Mouse (Mus musculus) neural tube, embryonic 14.5 days (tissue): ENCODE measurements at regions not wholly inside any gene's neighbourhood (a gene's known extent, or its start where the extent isn't known, plus 50 kb on each side); places are given as distances from the start of the nearest gene placed in this dataset.

ENCODE experiments used
- ATAC-seq: fragments of 200-750 bp; cut with Nextera tagmentation; 2 replicates; pipeline ENCODE4 v1.8.0; 2017; ENCODE audit warnings: low read depth, mild to moderate bottlenecking, moderate TSS enrichment, moderate library complexity
- H3K27ac ChIP-seq: fragments of 300-500 bp; sonication (generic); 2 replicates; pipeline ENCODE4 v1.5.1; 2014; ENCODE audit warnings: low read depth, mild to moderate bottlenecking, control low read depth, low read length, moderate library complexity, mixed read lengths
- H3K27me3 ChIP-seq: fragments of 300-500 bp; sonication (generic); 2 replicates; pipeline ENCODE4 v1.6.1; 2014; ENCODE audit warnings: low read length; ENCODE audit not compliant: control insufficient read depth, insufficient read depth
- H3K36me3 ChIP-seq: fragments of 300-500 bp; sonication (generic); 2 replicates; pipeline ENCODE4 v1.6.1; 2014; ENCODE audit warnings: low read length, mixed read lengths; ENCODE audit not compliant: control insufficient read depth, insufficient read depth
- H3K4me1 ChIP-seq: fragments of 300-500 bp; sonication (generic); 2 replicates; pipeline ENCODE4 v1.6.1; 2014; ENCODE audit warnings: low read length; ENCODE audit not compliant: control insufficient read depth, insufficient read depth
- H3K4me2 ChIP-seq: fragments of 300-500 bp; sonication (generic); 2 replicates; pipeline ENCODE4 v1.6.1; 2014; ENCODE audit warnings: mild to moderate bottlenecking, low read depth, low read length, control low read depth
- H3K4me3 ChIP-seq: fragments of 300-500 bp; sonication (generic); 2 replicates; pipeline ENCODE4 v1.5.1; 2014; ENCODE audit warnings: low read depth, low read length, control low read depth, mixed read lengths
- H3K9ac ChIP-seq: fragments of 300-500 bp; sonication (generic); replicated peaks from 2 replicates; pipeline ENCODE4 v1.6.1; 2014; ENCODE audit warnings: low read depth, mild to moderate bottlenecking, control low read depth, low read length, mixed read lengths
- H3K9me3 ChIP-seq: fragments of 300-500 bp; sonication (generic); 2 replicates; pipeline ENCODE4 v1.6.1; 2016; ENCODE audit warnings: low read length; ENCODE audit not compliant: control insufficient read depth
- WGBS: fragments of 180-500 bp; shearing (Covaris S2); extraction: QIAGEN DNeasy Blood & Tissue Kit; methylation state at CpG from one replicate; pipeline ENCODE4 v1.1.7; 2014; 5-methylcytosine and 5-hydroxymethylcytosine counted together

DNA sequence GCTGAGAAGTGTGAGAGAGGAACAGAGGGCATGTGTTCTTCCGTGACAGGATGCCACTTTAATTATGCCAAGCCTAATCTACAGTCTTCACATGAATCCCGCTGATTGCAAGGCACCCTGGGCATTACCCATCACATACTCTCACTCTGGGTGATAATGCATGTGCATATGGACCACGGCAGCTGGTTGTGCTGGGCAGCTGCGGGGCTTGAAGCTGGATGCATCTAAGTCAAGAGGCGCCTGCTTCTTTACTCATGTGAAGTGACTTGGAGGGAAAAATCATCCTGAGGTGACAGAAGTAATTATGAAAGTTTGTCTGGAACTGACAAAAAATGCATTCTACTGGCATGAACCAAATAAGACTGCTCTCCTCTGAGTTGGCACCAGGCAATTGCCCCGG lies 311.2 kb downstream of the Icos start:
- H3K36me3 ChIP-seq, result no peaks in the 10 kb centered on the region
- H3K9ac ChIP-seq, result no peak overlapping the region
- ATAC-seq, result no peak
- no peaks in the 10 kb centered on the region for H3K9me3 ChIP-seq
- no peaks in the 10 kb centered on the region for H3K4me1 ChIP-seq
- WGBS, result 79% methylated on average over 6 of the region's 6 CpGs
- no peak overlapping the region for H3K4me3 ChIP-seq
- H3K27ac ChIP-seq, result no peak overlapping the region
- no peak overlapping the region for H3K4me2 ChIP-seq
- no peaks in the 10 kb centered on the region for H3K27me3 ChIP-seq

DNA sequence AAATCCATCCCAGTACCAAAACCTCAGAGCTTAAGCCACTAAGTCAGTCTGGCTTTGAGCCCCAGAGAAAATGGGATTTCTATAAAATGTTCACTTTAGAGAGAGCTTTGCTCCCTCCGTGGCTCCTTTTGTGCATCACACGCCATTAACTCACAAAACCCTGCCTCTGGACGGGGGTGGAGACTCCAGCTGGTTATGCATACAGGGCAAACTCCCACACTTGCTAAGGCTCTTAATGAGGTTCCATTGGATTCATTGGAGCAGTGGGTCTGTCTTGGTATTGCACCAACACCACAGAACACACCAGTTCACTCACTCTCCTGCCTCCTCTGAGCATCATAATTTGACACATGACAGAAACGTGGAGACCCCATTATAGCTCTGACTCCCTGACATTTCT lies 311.8 kb downstream of the Icos start:
- H3K4me2 ChIP-seq, result no peak overlapping the region
- no peaks in the 10 kb centered on the region for H3K4me1 ChIP-seq
- no peaks in the 10 kb centered on the region for H3K36me3 ChIP-seq
- H3K27me3 ChIP-seq, result no peaks in the 10 kb centered on the region
- no peaks in the 10 kb centered on the region for H3K9me3 ChIP-seq
- H3K9ac ChIP-seq, result no peak overlapping the region
- no peak overlapping the region for H3K4me3 ChIP-seq
- no peak for ATAC-seq
- WGBS, result 48% methylated on average over 4 of the region's 4 CpGs
- H3K27ac ChIP-seq, result no peak overlapping the region

- H3K9ac ChIP-seq, result no peak overlapping the region
- no peak overlapping the region for H3K4me2 ChIP-seq
- H3K4me1 ChIP-seq, result peaks cover under 1% of the 10 kb centered on the region; the same call in 1 of the 2 replicates
- no peaks in the 10 kb centered on the region for H3K36me3 ChIP-seq
- no peak overlapping the region for H3K27ac ChIP-seq
- no peak for ATAC-seq
- H3K27me3 ChIP-seq, result no peaks in the 10 kb centered on the region
- H3K4me3 ChIP-seq, result no peak overlapping the region
- WGBS, result 66% methylated on average over 5 of the region's 5 CpGs
- no peaks in the 10 kb centered on the region for H3K9me3 ChIP-seq
These were observed 315.4 kb downstream of the Icos start for GRCm38 (mm10) chr1:61293106-61293505.

GRCm38 (mm10) chr1:61295219-61295618 lies 317.5 kb downstream of the Icos start:
- H3K4me2 ChIP-seq, result no peak overlapping the region
- ATAC-seq, result no peak
- WGBS, result 64% methylated on average over 3 of the region's 3 CpGs
- no peaks in the 10 kb centered on the region for H3K27me3 ChIP-seq
- no peak overlapping the region for H3K9ac ChIP-seq
- H3K4me1 ChIP-seq, result peaks cover 9% of the 10 kb centered on the region; the same call in 1 of the 2 replicates
- H3K9me3 ChIP-seq, result no peaks in the 10 kb centered on the region
- H3K27ac ChIP-seq, result no peak overlapping the region
- no peaks in the 10 kb centered on the region for H3K36me3 ChIP-seq
- no peak overlapping the region for H3K4me3 ChIP-seq

DNA sequence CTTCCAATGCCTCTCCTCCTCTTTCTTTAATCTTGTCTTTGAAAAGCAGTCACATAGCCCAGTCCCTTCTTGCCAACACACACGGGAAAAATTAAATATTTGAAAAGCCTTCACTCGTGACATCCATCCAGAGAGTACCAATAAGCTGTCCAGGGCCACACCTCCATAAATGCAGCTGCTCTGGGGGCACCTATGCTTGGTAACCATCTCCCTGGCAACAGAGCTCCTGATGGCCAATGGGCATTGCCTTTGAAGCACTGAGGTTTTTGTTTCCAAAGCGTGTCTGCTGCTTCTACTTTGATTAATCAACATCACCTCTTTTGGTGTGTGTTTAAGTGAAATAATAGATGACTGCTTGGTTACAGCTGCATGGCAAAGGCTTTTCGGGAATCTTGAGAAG lies 319.1 kb downstream of the Icos start:
- H3K4me1 ChIP-seq, result peaks cover 21% of the 10 kb centered on the region
- ATAC-seq, result no peak
- 30% methylated on average over 4 of the region's 4 CpGs for WGBS

GRCm38 (mm10) chr1:61297361-61297760 lies 319.6 kb downstream of the Icos start:
- ATAC-seq, result no peak
- 68% methylated on average over 3 of the region's 3 CpGs for WGBS
- Histone ChIP-seq H3K9me3 (no peaks in the 10 kb centered on the region), H3K4me2 (no peak overlapping the region), H3K27me3 (no peaks in the 10 kb centered on the region), H3K27ac (no peak overlapping the region), H3K4me1 (peaks cover 23% of the 10 kb centered on the region), H3K9ac (no peak overlapping the region), H3K36me3 (no peaks in the 10 kb centered on the region), H3K4me3 (no peak overlapping the region)

More for the DNA sequence above, 319.1 kb downstream of the Icos start:
- H3K36me3 ChIP-seq, result no peaks in the 10 kb centered on the region
- no peak overlapping the region for H3K4me3 ChIP-seq
- H3K27me3 ChIP-seq, result no peaks in the 10 kb centered on the region
- no peaks in the 10 kb centered on the region for H3K9me3 ChIP-seq
- H3K27ac ChIP-seq, result no peak overlapping the region
- no peak overlapping the region for H3K4me2 ChIP-seq
- no peak overlapping the region for H3K9ac ChIP-seq

- H3K9ac ChIP-seq, result no peak overlapping the region
- 21% methylated on average over 3 of the region's 3 CpGs for WGBS
- no peak overlapping the region for H3K4me3 ChIP-seq
- peak; percentile 12; the same call in 1 of the 2 replicates for ATAC-seq
- no peaks in the 10 kb centered on the region for H3K36me3 ChIP-seq
- H3K27ac ChIP-seq, result peak overlapping the region; percentile 1; the same call in 1 of the 2 replicates
- peaks cover 27% of the 10 kb centered on the region for H3K4me1 ChIP-seq
- no peaks in the 10 kb centered on the region for H3K9me3 ChIP-seq
- no peak overlapping the region for H3K4me2 ChIP-seq
- no peaks in the 10 kb centered on the region for H3K27me3 ChIP-seq
These were observed 320.3 kb downstream of the Icos start for GRCm38 (mm10) chr1:61298064-61298463.

DNA sequence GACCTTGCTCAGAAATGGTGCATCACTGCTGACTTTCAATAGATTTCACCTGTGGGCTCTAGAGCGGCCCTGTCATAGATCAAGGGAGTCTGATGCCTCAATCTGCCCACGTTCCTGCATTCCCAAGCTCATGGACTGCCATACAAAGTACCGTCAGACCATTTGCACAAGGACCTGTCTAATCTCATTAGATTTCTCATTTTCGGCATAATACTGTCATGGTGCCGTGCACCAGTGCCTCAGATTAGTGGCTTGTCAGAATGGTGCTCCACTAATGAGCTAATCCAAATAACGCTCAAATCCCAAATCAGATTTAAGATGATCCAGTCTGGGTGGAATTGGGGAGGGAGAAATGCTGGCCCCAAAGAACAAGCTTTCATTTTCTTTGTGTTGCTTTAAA lies 321.1 kb downstream of the Icos start:
- no peak overlapping the region for H3K9ac ChIP-seq
- H3K36me3 ChIP-seq, result no peaks in the 10 kb centered on the region
- no peak overlapping the region for H3K4me3 ChIP-seq
- 35% methylated on average over 6 of the region's 6 CpGs for WGBS
- no peaks in the 10 kb centered on the region for H3K9me3 ChIP-seq
- H3K27me3 ChIP-seq, result no peaks in the 10 kb centered on the region
- no peak for ATAC-seq
- no peak overlapping the region for H3K4me2 ChIP-seq
- H3K4me1 ChIP-seq, result peaks cover 27% of the 10 kb centered on the region
- peak overlapping the region; percentile 1; the same call in 1 of the 2 replicates for H3K27ac ChIP-seq

- no peak for ATAC-seq
- no peaks in the 10 kb centered on the region for H3K36me3 ChIP-seq
- 20% methylated on average over 4 of the region's 4 CpGs for WGBS
- H3K9me3 ChIP-seq, result no peaks in the 10 kb centered on the region
- no peak overlapping the region for H3K27ac ChIP-seq
- H3K4me1 ChIP-seq, result peaks cover 27% of the 10 kb centered on the region
- H3K9ac ChIP-seq, result no peak overlapping the region
- H3K27me3 ChIP-seq, result no peaks in the 10 kb centered on the region
- no peak overlapping the region for H3K4me3 ChIP-seq
- no peak overlapping the region for H3K4me2 ChIP-seq
These were observed 322.8 kb downstream of the Icos start for GRCm38 (mm10) chr1:61300491-61300890.
